Mouse (Mus musculus) heart, postnatal 4 days (tissue): ENCODE measurements around the gene Selplg. TPM values are rescaled to one million over a fixed set of nuclear protein-coding genes. Genes with fewer than 3 reads are reported as not detected.
"Not testable (repeated sequence)": the region's sequence is repeated elsewhere in the genome, so short reads cannot be mapped to it uniquely, and the experiment has no call there.

Experiments used
- DNase-seq: peaks from one replicate; pipeline ENCODE4 v3.0.0; 2021
- total RNA-seq, 2 experiments: library from RNA; stranded (reverse); gene quantifications; 2 replicates each; pipeline ENCODE4 v1.2.3; 2021

Gene Selplg
- total RNA-seq, 2 experiments from 2014 or later, result 1.3 to 2.1 TPM

DNA sequence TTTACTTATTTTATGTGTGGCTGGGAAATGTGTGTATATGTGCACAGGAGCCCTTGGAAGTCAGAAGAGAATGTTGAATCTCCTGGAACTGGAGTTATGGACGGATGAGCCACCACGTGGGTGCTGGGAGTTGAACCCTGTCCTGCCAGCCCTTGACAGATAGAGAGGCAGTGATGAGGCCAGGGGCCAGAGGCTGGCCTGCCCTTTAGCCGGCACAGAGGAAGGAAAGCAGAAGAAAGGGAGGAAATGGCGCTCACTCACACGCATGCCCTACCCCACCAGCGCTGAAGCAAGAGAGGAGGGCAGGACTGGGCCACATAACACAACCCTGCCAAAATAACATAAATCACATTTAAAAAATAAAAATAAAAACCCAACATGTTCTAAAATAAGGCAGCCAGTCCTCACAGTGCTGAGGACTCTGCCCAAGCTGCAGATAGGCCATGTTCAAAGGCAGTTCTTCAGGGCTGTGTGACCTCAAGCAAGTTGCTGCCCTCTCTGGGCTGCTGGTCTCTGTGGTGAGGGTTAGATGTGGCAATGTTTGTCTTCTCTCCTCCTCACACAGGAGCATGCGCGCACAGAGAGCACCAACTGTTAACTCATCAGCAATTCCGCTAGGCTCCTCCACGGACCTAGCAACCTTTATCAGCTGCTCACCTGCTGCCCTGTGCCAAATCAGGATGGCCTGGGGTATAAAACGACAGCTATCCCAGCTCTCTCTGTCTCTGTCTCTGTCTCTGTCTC, 41.8 kb downstream of the Selplg start:
- no peak for DNase-seq

DNA sequence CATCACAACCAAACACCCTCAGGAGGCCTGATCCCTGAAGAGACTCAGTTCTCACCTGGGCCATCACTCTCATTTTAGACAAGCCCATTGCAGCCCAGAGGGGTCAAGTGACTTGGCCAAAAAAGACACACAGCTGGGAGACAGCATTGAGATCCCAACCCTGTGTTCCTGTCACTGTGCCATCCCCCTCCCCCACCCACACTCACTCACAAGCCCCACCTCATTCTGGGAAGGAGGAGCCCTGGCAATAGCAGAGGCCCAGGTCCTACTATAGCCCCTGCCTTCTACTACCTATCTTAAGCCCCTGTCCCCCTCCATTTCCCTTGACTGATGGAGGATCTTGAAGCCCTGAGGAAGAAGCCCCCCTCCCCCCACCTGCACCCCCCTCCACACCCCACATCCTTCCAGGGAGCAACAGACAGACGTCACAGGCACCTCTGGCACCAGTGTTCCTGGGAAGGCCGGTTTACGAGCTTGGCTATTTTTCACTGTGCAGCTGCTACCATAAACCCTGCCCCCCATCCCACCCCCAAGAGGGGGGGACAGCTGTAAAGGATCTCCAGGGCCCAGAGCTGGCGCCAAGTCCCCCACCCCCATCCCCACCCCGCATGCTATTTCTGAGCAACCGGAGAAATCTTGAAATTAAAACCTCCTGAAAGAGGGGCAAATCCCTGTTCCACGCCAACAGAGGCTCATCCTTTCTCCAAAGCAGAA, 43.2 kb downstream of the Selplg start:
- peak; percentile 51 for DNase-seq

- DNase-seq, result no peak
Measured at GRCm38 (mm10) chr5:113788645-113789044, 43.8 kb downstream of the Selplg start.

GRCm38 (mm10) chr5:113786985-113787384, 45.5 kb downstream of the Selplg start:
- DNase-seq, result no peak

DNA sequence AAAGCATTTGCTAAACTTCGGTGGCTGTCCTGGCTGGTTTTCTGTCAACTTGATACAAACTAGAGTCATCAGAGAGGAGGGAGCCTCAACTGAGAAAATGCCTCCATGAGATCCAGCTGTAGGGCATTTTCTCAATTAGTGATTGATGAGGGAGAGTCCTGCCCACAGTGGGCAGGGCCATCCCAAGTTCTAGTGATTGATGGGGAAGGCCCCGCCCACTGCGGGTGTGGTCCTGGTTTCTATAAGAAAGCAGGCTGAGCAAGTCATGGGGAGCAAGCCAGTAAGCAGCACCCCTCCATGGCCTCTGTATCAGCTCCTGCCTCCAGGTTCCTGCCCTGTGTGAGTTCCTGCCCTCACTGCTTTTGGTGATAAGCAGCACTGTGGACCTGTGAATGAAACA, 48.3 kb downstream of the Selplg start:
- DNase-seq, result peak; percentile 48

DNA sequence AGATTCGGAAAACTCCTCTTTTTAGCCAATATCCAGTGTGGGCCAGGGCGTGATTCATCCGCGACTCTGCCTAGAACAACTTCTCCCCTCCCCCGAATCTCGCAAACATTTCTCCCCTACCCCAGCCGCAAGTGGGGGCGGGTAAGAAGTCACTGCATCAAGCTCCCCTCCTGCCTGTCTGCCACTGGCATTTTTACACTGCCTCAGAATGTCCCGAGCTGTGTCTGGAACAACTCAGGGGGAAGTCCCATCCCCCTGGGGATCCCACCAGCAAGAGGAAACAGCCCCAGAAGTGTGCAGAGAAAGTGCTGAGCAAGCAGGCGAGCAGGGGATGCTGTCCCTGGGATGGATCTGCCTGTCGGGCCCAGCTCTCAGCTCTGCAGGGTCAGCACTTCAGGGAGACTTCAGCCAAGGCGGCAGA, 48.9 kb downstream of the Selplg start:
- peak; percentile 67 for DNase-seq

DNA sequence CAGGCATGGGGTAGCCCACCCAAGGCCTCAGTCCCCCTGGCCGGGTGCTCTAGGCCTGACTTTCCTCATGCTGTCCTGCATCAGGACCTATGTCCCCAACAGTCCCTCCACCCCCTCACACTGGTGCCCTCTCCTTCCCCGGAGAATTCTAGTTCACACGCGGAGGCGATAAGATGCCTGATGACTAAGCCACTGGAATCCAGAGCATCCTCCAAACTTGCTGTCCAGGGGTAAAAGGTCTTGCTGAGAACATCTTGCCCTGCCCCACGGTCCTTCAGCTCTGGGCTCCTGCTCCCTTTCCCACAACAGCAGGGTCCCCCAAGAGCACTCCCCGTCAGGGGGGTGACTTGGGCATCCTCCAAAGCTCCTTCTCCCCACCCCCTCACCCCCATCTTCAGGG, 49.8 kb downstream of the Selplg start:
- no peak for DNase-seq

GRCm38 (mm10) chr5:113781875-113782274, 50.6 kb downstream of the Selplg start:
- DNase-seq, result no peak

DNA sequence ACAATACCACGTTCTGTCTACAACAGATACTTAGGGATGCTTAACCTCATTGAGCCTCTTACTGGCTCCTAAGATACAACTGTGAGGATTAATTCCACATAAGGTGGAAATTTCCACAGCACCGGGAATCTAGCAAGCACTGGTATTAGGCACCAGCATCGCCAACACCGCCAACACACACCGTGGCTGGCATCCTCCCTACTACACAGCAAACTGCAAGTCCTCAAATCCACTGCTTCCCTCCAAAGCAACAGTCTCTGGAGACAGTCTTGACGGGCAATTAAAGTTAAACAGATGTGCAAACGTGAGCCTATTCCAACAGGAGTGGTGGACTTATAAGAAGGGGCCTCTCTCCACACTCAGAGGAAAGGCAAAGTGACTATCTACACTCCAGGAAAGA, 51.2 kb downstream of the Selplg start:
- no peak for DNase-seq

DNA sequence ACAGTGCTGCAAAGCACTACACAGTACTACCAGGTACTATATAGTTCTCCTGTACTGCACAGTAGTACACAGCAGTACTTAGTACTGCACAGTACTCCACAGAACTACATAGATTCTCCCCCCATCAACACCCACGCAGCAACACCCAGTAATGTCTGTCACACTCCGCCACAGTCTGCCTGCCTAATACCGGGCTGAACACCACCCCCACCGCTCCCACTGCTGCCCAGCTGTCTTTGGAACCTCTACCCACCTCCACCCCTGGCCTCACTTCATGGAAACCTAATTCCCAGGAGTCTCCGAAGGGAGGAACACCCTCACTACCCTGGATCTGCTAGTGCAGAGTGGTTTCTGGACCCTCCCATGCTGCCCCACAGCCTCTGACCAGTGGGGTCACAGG, 51.7 kb downstream of the Selplg start:
- DNase-seq, result no peak

GRCm38 (mm10) chr5:113780082-113780752, 52.2 kb downstream of the Selplg start:
- no peak for DNase-seq

GRCm38 (mm10) chr5:113779569-113779968, 52.9 kb downstream of the Selplg start:
- no peak for DNase-seq

GRCm38 (mm10) chr5:113777728-113778127, 54.7 kb downstream of the Selplg start:
- not testable (repeated sequence) for DNase-seq

GRCm38 (mm10) chr5:113776896-113777226, 55.6 kb downstream of the Selplg start:
- DNase-seq, result no peak

GRCm38 (mm10) chr5:113776128-113776895, 56.1 kb downstream of the Selplg start:
- no peak for DNase-seq

DNA sequence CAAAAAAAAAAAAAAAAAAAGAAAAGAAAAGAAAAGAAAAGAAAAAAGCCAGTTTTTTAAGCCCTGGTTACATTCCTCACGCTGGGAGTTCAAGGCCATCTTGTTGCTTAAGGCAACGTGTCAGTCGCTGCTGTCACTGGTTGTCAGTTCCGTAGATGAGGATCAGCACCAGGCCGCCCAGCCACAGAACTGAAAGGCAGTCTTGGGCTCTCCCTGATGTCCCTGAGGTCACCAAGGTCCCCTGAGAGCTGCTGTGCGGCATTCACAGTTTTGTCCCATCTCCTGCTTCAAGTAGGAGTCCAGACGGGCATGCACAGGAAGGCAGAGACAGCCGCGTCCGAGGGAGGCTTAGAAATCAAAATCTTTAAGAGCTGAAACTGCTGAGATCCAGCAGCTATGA, 56.9 kb downstream of the Selplg start:
- no peak for DNase-seq

- DNase-seq, result peak; percentile 94
Measured at GRCm38 (mm10) chr5:113773664-113774063, 58.8 kb downstream of the Selplg start.

DNA sequence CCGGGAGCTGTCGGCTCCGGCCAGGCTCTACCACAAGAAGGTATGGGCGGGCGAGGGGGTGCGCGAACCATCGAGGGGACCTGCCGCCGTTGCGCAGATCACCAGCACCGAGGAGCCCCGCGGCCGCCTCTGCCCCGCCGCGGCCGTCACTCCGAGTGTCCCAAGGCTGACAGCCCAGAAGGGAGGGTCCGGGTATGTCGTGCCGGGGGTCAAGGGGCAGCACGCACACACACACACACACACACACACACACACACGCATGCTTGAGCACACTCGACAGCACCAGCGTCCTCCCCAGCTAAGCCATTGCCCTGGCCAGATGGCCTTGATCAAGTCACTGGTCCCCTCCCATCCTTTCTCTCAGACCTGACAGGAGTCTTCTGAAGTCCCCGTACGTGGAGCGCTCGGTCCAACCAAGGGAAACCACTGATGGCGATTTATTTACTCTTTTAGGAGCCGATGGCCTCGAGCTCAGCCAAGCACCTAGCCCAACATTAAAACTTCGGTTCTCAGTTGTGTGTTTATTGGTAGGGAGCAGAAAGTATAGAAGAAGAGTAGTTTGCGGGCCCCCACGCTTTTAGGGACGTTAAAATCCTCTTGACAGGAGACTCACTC, 59.4 kb downstream of the Selplg start:
- no peak for DNase-seq

GRCm38 (mm10) chr5:113772450-113772895, 60.0 kb downstream of the Selplg start, which contains the start of the genes Sart3 and Iscu:
Gene Sart3 (minus strand): TSS chr5:113772510.
Gene Iscu (plus strand): TSS chr5:113772748.
- peak; percentile 96 for DNase-seq

GRCm38 (mm10) chr5:113771213-113772162, 61.0 kb downstream of the Selplg start:
- DNase-seq, result peak; percentile 86

- DNase-seq, result no peak
Measured at GRCm38 (mm10) chr5:113768806-113769205, 63.6 kb downstream of the Selplg start.
